Mouse (Mus musculus) lung, adult 2 months (tissue): Measurements from ENCODE around the gene Jdp2.

Source experiments
- CTCF ChIP-seq: fragments of 200-500 bp; IDR thresholded peaks from 2 replicates; pipeline ENCODE4 v1.5.1; 2011; ENCODE audit warnings: mild to moderate bottlenecking, low read length, control low read depth; ENCODE audit not compliant: insufficient read depth
- POLR2A ChIP-seq: fragments of 200-500 bp; IDR thresholded peaks from 2 replicates; pipeline ENCODE4 v1.6.1; 2011; ENCODE audit warnings: low read depth, mild to moderate bottlenecking, control low read depth, low read length, borderline replicate concordance; ENCODE audit errors: extremely low read depth

- TF ChIP-seq CTCF (no peak), POLR2A (no peak)
Observed at GRCm38 (mm10) chr12:85643735-85644134, 44.9 kb downstream of the Jdp2 start.
